Mouse (Mus musculus): ENCODE measurements around the gene Ube2d1. TPM values are rescaled to one million over a fixed set of nuclear protein-coding genes. Genes with fewer than 3 reads are reported as not detected.

Ube2d1 gene
- polyA plus RNA-seq, 1 experiment from 2014 or later, result 220 TPM

- Histone ChIP-seq H3K4me3 (ENCODE audit: low read depth, low read length) (no peak overlapping the region), H3K4me2 (ENCODE audit: low read depth, low read length) (no peak overlapping the region), H3K27ac (ENCODE audit: low read depth, low read length) (no peak overlapping the region), H3K4me1 (ENCODE audit: control insufficient read depth, insufficient read depth, low read length) (no peaks in the 10 kb centered on the region), H3K27me3 (ENCODE audit: control insufficient read depth, insufficient read depth, low read length) (no peaks in the 10 kb centered on the region), H3K9ac (replicated peaks; ENCODE audit: low read depth, low read length) (no peak overlapping the region), H3K9me3 (ENCODE audit: control insufficient read depth, low read length) (no peaks in the 10 kb centered on the region), H3K36me3 (ENCODE audit: control insufficient read depth, insufficient read depth, low read length) (peaks cover 23% of the 10 kb centered on the region)
- WGBS, result 42% methylated on average over 7 of the region's 7 CpGs
- ATAC-seq (ENCODE audit: low read depth), result peak; percentile 77; the same call in 1 of the 2 replicates
Observed at GRCm38 (mm10) chr10:71225894-71226293, 59.2 kb downstream of the Ube2d1 start.

GRCm38 (mm10) chr10:71223101-71223500 is 62.0 kb downstream of the Ube2d1 start:
- Histone ChIP-seq H3K4me3 (ENCODE audit: low read depth, low read length) (no peak overlapping the region), H3K27ac (ENCODE audit: low read depth, low read length) (no peak overlapping the region), H3K4me1 (ENCODE audit: control insufficient read depth, insufficient read depth, low read length) (no peaks in the 10 kb centered on the region), H3K9me3 (ENCODE audit: control insufficient read depth, low read length) (no peaks in the 10 kb centered on the region), H3K27me3 (ENCODE audit: control insufficient read depth, insufficient read depth, low read length) (no peaks in the 10 kb centered on the region), H3K9ac (replicated peaks; ENCODE audit: low read depth, low read length) (no peak overlapping the region), H3K36me3 (ENCODE audit: control insufficient read depth, insufficient read depth, low read length) (peaks cover 7% of the 10 kb centered on the region), H3K4me2 (ENCODE audit: low read depth, low read length) (no peak overlapping the region)
- no peak for ATAC-seq (ENCODE audit: low read depth)
- 47% methylated on average over 5 of the region's 5 CpGs for WGBS

GRCm38 (mm10) chr10:71222639-71223038 is 62.4 kb downstream of the Ube2d1 start:
- Histone ChIP-seq H3K4me2 (ENCODE audit: low read depth, low read length) (no peak overlapping the region), H3K4me1 (ENCODE audit: control insufficient read depth, insufficient read depth, low read length) (no peaks in the 10 kb centered on the region), H3K9ac (replicated peaks; ENCODE audit: low read depth, low read length) (no peak overlapping the region), H3K27me3 (ENCODE audit: control insufficient read depth, insufficient read depth, low read length) (no peaks in the 10 kb centered on the region), H3K27ac (ENCODE audit: low read depth, low read length) (no peak overlapping the region), H3K9me3 (ENCODE audit: control insufficient read depth, low read length) (no peaks in the 10 kb centered on the region), H3K36me3 (ENCODE audit: control insufficient read depth, insufficient read depth, low read length) (peaks cover 7% of the 10 kb centered on the region), H3K4me3 (ENCODE audit: low read depth, low read length) (no peak overlapping the region)
- 40% methylated on average over 2 of the region's 2 CpGs for WGBS
- ATAC-seq (ENCODE audit: low read depth), result no peak

- H3K27me3 ChIP-seq (ENCODE audit: control insufficient read depth, insufficient read depth, low read length), result no peaks in the 10 kb centered on the region
- peak; percentile 77; the same call in 1 of the 2 replicates for ATAC-seq (ENCODE audit: low read depth)
- H3K4me1 ChIP-seq (ENCODE audit: control insufficient read depth, insufficient read depth, low read length), result no peaks in the 10 kb centered on the region
- H3K4me2 ChIP-seq (ENCODE audit: low read depth, low read length), result peak overlapping the region; percentile 12; the same call in 1 of the 2 replicates
- WGBS, result 12% methylated on average over 8 of the region's 8 CpGs
- H3K27ac ChIP-seq (ENCODE audit: low read depth, low read length), result no peak overlapping the region
- no peaks in the 10 kb centered on the region for H3K9me3 ChIP-seq (ENCODE audit: control insufficient read depth, low read length)
- H3K4me3 ChIP-seq (ENCODE audit: low read depth, low read length), result no peak overlapping the region
- H3K36me3 ChIP-seq (ENCODE audit: control insufficient read depth, insufficient read depth, low read length), result no peaks in the 10 kb centered on the region
- no peak overlapping the region for H3K9ac ChIP-seq (replicated peaks; ENCODE audit: low read depth, low read length)
Observed at GRCm38 (mm10) chr10:71218228-71218892, 66.7 kb downstream of the Ube2d1 start.

DNA sequence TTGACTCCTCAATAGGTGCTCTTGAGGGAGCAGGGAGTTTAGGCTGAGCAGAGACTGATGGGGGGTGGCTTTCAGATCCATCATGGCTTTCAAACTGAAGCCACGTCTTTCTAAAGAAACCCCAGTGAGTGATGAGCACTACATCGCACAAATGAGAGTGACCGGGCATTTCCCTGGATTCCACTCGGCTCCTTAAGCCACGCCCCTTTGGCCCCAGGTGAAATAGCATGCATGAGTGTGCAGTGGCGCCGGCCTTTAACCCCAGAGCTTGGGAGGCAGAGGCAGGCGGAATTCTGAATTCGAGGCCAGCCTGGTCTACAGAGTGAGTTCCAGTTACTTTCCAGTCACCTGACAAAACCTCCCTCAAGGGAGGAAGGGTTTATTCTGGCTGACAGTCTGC is 69.1 kb downstream of the Ube2d1 start:
- ATAC-seq (ENCODE audit: low read depth), result no peak
- no peak overlapping the region for H3K4me3 ChIP-seq (ENCODE audit: low read depth, low read length)
- no peak overlapping the region for H3K4me2 ChIP-seq (ENCODE audit: low read depth, low read length)
- no peaks in the 10 kb centered on the region for H3K27me3 ChIP-seq (ENCODE audit: control insufficient read depth, insufficient read depth, low read length)
- H3K9ac ChIP-seq (replicated peaks; ENCODE audit: low read depth, low read length), result no peak overlapping the region
- 80% methylated on average over 9 of the region's 9 CpGs for WGBS
- no peaks in the 10 kb centered on the region for H3K9me3 ChIP-seq (ENCODE audit: control insufficient read depth, low read length)
- H3K4me1 ChIP-seq (ENCODE audit: control insufficient read depth, insufficient read depth, low read length), result no peaks in the 10 kb centered on the region
- no peaks in the 10 kb centered on the region for H3K36me3 ChIP-seq (ENCODE audit: control insufficient read depth, insufficient read depth, low read length)
- no peak overlapping the region for H3K27ac ChIP-seq (ENCODE audit: low read depth, low read length)

Other genes starting within 250 kb of the Ube2d1 start
- 2.0 and 6.6 TPM in 2 replicates for gene Bicc1, start 125.6 kb downstream of the Ube2d1 start, polyA plus RNA-seq (2014; fragmentation: Nextera tagmentation; extraction: Ambion mirVana)
- gene Tfam, start 47.0 kb downstream of the Ube2d1 start, polyA plus RNA-seq (2014; fragmentation: Nextera tagmentation; extraction: Ambion mirVana), result 45.7 and 48.1 TPM in 2 replicates
- gene Cisd1, start 59.7 kb upstream of the Ube2d1 start, polyA plus RNA-seq (2014; fragmentation: Nextera tagmentation; extraction: Ambion mirVana), result 322 and 357 TPM in 2 replicates
- 24.3 and 26.4 TPM in 2 replicates for gene Ipmk, start 62.5 kb upstream of the Ube2d1 start, polyA plus RNA-seq (2014; fragmentation: Nextera tagmentation; extraction: Ambion mirVana)

Measured in neural tube, embryonic 14.5 days (tissue).